Comparison of ENCODE assay signal across 22 mouse cellular contexts in the genomic region with DNA sequence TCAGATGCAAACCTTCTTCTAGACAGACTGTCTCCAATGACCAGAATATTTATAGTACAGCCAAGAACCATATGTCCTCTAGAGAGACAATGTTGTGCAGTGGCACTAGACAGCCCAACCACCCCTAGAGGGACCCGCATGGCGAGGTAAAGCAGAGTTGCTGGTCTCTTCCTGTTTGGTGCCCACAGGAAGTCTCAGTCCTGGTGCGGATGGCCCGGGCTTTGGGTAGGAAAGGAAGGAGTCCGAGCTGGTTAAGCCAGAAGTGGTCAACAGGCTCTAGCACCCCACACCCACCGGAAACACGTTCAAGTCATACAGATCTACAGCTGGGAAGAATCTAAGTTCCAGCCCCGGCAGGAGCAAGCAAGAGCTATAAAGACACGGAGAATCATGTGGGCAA. TPM values are rescaled to one million over a fixed set of nuclear protein-coding genes. Genes with fewer than 3 reads are reported as not detected.
DNase-seq lines count a peak whose midpoint lies in the region; ATAC-seq and TF ChIP-seq lines count a peak whose summit lies in the region.
"Had no signal": no experiment of that assay in that cellular context is flagged by ENCODE, and none has a peak within 500 bp of the region (broad histone marks: within the 10 kb centered on the region; RNA-seq: fewer than 3 reads in every experiment).

No protein-coding gene starts in this region.

- H3K4me2 ChIP-seq in heart, embryonic 15.5 days: no peak overlapping the region
- H3K4me2 ChIP-seq: embryonic facial prominence, embryonic 12.5 days; forebrain, embryonic 15.5 days; hindbrain, embryonic 14.5 days; intestine, embryonic 15.5 days; limb, embryonic 15.5 days had no signal

- H3K4me1 ChIP-seq in heart, embryonic 15.5 days (replicated peaks): peaks cover 13% of the 10 kb centered on the region
- H3K4me1 ChIP-seq: embryonic facial prominence, embryonic 12.5 days; forebrain, embryonic 15.5 days; intestine, embryonic 15.5 days; limb, embryonic 15.5 days had no signal

- no peaks in the 10 kb centered on the region for H3K9me3 ChIP-seq in heart, embryonic 15.5 days (replicated peaks)
- H3K9me3 ChIP-seq: embryonic facial prominence, embryonic 12.5 days; forebrain, embryonic 15.5 days; intestine, embryonic 15.5 days; limb, embryonic 15.5 days had no signal

- no peak overlapping the region for H3K9ac ChIP-seq in heart, embryonic 15.5 days
- H3K9ac ChIP-seq: embryonic facial prominence, embryonic 12.5 days; forebrain, embryonic 15.5 days; hindbrain, embryonic 14.5 days; intestine, embryonic 15.5 days; limb, embryonic 15.5 days; liver, postnatal 0 days had no signal

- H3K27ac ChIP-seq in layer of hippocampus, adult 2 months: peak overlapping the region; percentile 40
- peak overlapping the region; percentile 76 for H3K27ac ChIP-seq in heart, embryonic 15.5 days
- H3K27ac ChIP-seq: embryonic facial prominence, embryonic 12.5 days; forebrain, embryonic 15.5 days; hindbrain, embryonic 14.5 days; intestine, embryonic 15.5 days; limb, embryonic 15.5 days had no signal

- no peaks in the 10 kb centered on the region for H3K36me3 ChIP-seq in heart, embryonic 15.5 days
- H3K36me3 ChIP-seq: embryonic facial prominence, embryonic 12.5 days; intestine, embryonic 15.5 days; limb, embryonic 15.5 days had no signal

- peak; percentile 84 for DNase-seq in heart, adult 11 months
- no peak for DNase-seq in heart, postnatal 10 days
- DNase-seq in layer of hippocampus, adult 2 months (ENCODE audit: low spot score in 2 of 2): no peak
- DNase-seq in layer of hippocampus, adult 11-12 months (ENCODE audit: low spot score): no peak
- DNase-seq in right cerebral cortex, postnatal 36 days (ENCODE audit: low spot score in 2 of 2): no peak
- DNase-seq in embryo, embryonic 11 days: no peak
- DNase-seq: adrenal gland, postnatal 36 days; cerebellum, adult 2 months; gastrocnemius, postnatal 36 days; kidney, postnatal 36 days; liver, postnatal 0 days; lung, postnatal 14 days; right cerebral cortex, postnatal 4 days; thymus, postnatal 14 days had no signal

- no peak; the same call in 1 of the 2 replicates for ATAC-seq in heart, embryonic 15.5 days (replicated peaks; ENCODE audit: insufficient number of reproducible peaks, insufficient read depth, low FRiP score, low read depth)
- ATAC-seq in megakaryocyte progenitor cell, adult 5-6 weeks (replicated peaks; ENCODE audit: poor library complexity): peak; percentile 27; the same call in 1 of the 2 replicates
- ATAC-seq: forebrain, embryonic 15.5 days; midbrain, embryonic 16.5 days had no signal

- H3K27me3 ChIP-seq in heart, embryonic 15.5 days: no peaks in the 10 kb centered on the region
- H3K27me3 ChIP-seq: embryonic facial prominence, embryonic 12.5 days; forebrain, embryonic 15.5 days; intestine, embryonic 15.5 days had no signal

- TF ChIP-seq CTCF in layer of hippocampus, adult 2 months (conservative IDR thresholded peaks at IDR 0.05): no peak

- 84% methylated on average over 9 of the region's 9 CpGs for WGBS in heart, embryonic 15.5 days

- no peak overlapping the region for H3K4me3 ChIP-seq in layer of hippocampus, adult 2 months
- H3K4me3 ChIP-seq in heart, embryonic 15.5 days: no peak overlapping the region
- H3K4me3 ChIP-seq: embryonic facial prominence, embryonic 12.5 days; forebrain, embryonic 15.5 days; intestine, embryonic 15.5 days; limb, embryonic 15.5 days had no signal

- intact Hi-C loops in heart, postnatal 10 days (cut with DNase I): no loop called here

RNA-seq across cellular contexts. Expression of a gene that starts 36.0 kb away (rescaled TPM):
- 10 to 100 TPM in 1 of 2 experiments, 1 to 10 TPM in 1; 8.6 to 13.0 TPM for total RNA-seq in heart, postnatal 10 days (2021)
- 1 to 10 TPM; 4.2 to 4.5 TPM for total RNA-seq in layer of hippocampus, adult 2 months (2021)
- 43.7 and 45.2 TPM in 2 replicates for polyA plus RNA-seq in heart, embryonic 15.5 days (2015; fragmentation: Nextera tagmentation; extraction: Ambion mirVana)
- 49.7 and 62.0 TPM in 2 replicates for total RNA-seq in megakaryocyte progenitor cell, adult 5-6 weeks (2015)
- total RNA-seq in megakaryocyte progenitor cell, adult 5-6 weeks (2017): 112 and 130 TPM in 2 replicates
